In genomic region chr12:9024736-9025135, GRCm38 (mm10) we compare ENCODE assay signal across 12 mouse cellular contexts.
"Had no signal": no experiment of that assay in that cellular context is flagged by ENCODE, and none has a peak within 500 bp of the region (broad histone marks: within the 10 kb centered on the region; RNA-seq: fewer than 3 reads in every experiment).

No protein-coding gene starts in this region.

- H3K4me1 ChIP-seq: liver, embryonic 15.5 days; midbrain, embryonic 10.5 days had no signal

- H3K9me3 ChIP-seq: limb, embryonic 13.5 days; liver, embryonic 15.5 days; midbrain, embryonic 10.5 days had no signal

- H3K4me3 ChIP-seq: limb, embryonic 13.5 days; liver, embryonic 15.5 days; midbrain, embryonic 10.5 days; myocyte had no signal

- H3K36me3 ChIP-seq: liver, embryonic 15.5 days had no signal

- H3K9ac ChIP-seq: limb, embryonic 13.5 days; liver, embryonic 15.5 days had no signal

- ATAC-seq: lung, postnatal 0 days had no signal

- H3K27ac ChIP-seq: limb, embryonic 13.5 days; liver, embryonic 15.5 days; midbrain, embryonic 10.5 days had no signal

- DNase-seq: kidney, postnatal 10 days; left cerebral cortex, postnatal 4 days; lung, adult 2 months; lung, postnatal 4 days; midbrain, embryonic 14.5 days; thymus, adult 18-20 months; thymus, postnatal 25 days had no signal

- H3K4me2 ChIP-seq: limb, embryonic 13.5 days; liver, embryonic 15.5 days had no signal

- H3K27me3 ChIP-seq: limb, embryonic 13.5 days; liver, embryonic 15.5 days had no signal
